Mouse (Mus musculus): ENCODE results near the gene Tmcc3.

GRCm38 (mm10) chr10:94545259-94546019, 233.7 kb downstream of the Tmcc3 start:
- TF ChIP-seq EP300 (IDR thresholded peaks at IDR 0.05; ENCODE audit: insufficient read depth, low read depth, low read length) (0 out of 2 replicates have a peak, but pooled peaks have one; percentile 6), CTCF (IDR thresholded peaks at IDR 0.05) (peak; percentile 23)
